9 mouse cellular contexts compared by ENCODE assay signal in the genomic region with DNA sequence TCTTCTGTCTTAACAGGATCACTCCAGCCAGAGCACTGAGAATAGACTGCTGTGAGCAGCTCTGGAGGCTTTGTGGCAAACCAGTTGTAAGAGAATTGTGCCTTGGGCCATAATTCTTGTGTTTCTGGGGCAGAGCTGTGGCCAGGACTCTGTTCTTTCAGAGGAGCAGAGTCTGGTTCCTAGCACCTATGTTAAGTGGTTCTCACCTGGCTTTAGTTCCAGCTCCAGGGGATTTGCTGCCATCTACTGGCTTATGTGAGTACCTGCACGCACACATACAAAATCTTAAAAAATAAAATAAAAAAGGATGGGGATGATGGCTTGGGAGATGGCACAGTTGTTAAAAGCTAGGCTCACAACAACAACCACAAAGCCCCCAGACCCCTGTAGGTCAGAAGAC. TPM values are rescaled to one million over a fixed set of nuclear protein-coding genes. Genes with fewer than 3 reads are reported as not detected.
DNase-seq lines count a peak whose midpoint lies in the region; ATAC-seq and TF ChIP-seq lines count a peak whose summit lies in the region.
"Had no signal": no experiment of that assay in that cellular context is flagged by ENCODE, and none has a peak within 500 bp of the region (broad histone marks: within the 10 kb centered on the region; RNA-seq: fewer than 3 reads in every experiment).

No protein-coding gene starts in this region.

- no peaks in the 10 kb centered on the region for H3K4me1 ChIP-seq in forebrain, postnatal 0 days (ENCODE audit: insufficient read depth)
- no peaks in the 10 kb centered on the region for H3K4me1 ChIP-seq in forebrain, embryonic 11.5 days (replicated peaks; ENCODE audit: control insufficient read depth, insufficient read depth, low read length)
- no peaks in the 10 kb centered on the region for H3K4me1 ChIP-seq in thymus, adult 2 months (replicated peaks; ENCODE audit: control insufficient read depth, insufficient read depth, low read length)
- H3K4me1 ChIP-seq in embryonic facial prominence, embryonic 10.5 days: 0 out of 2 replicates have a peak, but pooled peaks cover 7% of the 10 kb centered on the region
- no peaks in the 10 kb centered on the region for H3K4me1 ChIP-seq in stomach, postnatal 0 days (replicated peaks; ENCODE audit: control insufficient read depth, insufficient read depth)

- no peak for ATAC-seq in forebrain, postnatal 0 days
- ATAC-seq in forebrain, embryonic 11.5 days (replicated peaks; ENCODE audit: low FRiP score): no peak
- ATAC-seq in stomach, postnatal 0 days (ENCODE audit: low FRiP score, low TSS enrichment): no peak

- DNase-seq in forebrain, postnatal 0 days: no peak
- DNase-seq in forebrain, embryonic 11.5 days (ENCODE audit: low spot score): no peak
- DNase-seq in thymus, adult 2 months: peak; percentile 18
- DNase-seq in thymus, adult 18-20 months: no peak
- DNase-seq in embryonic facial prominence, embryonic 10.5 days (ENCODE audit: low spot score): peak; percentile 10
- DNase-seq in stomach, postnatal 0 days (ENCODE audit: low spot score): no peak
- DNase-seq in heart, adult 8-10 months (ENCODE audit: low spot score): no peak
- no peak for DNase-seq in cerebellum, adult 9-11 months

- H3K4me2 ChIP-seq in forebrain, postnatal 0 days (ENCODE audit: low read depth): no peak overlapping the region
- no peak overlapping the region for H3K4me2 ChIP-seq in forebrain, embryonic 11.5 days (ENCODE audit: low read depth, low read length, severe bottlenecking)
- no peak overlapping the region for H3K4me2 ChIP-seq in stomach, postnatal 0 days (replicated peaks; ENCODE audit: low read depth)
- H3K4me2 ChIP-seq: heart, embryonic 15.5 days had no signal

- H3K9ac ChIP-seq in forebrain, postnatal 0 days: no peak overlapping the region
- H3K9ac ChIP-seq in forebrain, embryonic 11.5 days (ENCODE audit: low read length): no peak overlapping the region
- H3K9ac ChIP-seq in stomach, postnatal 0 days (ENCODE audit: low read length): no peak overlapping the region
- H3K9ac ChIP-seq: heart, embryonic 15.5 days had no signal

- TF ChIP-seq CTCF in forebrain, postnatal 0 days (IDR thresholded peaks at IDR 0.05; ENCODE audit: low read depth): peak; percentile 43
- TF ChIP-seq CTCF in thymus, adult 2 months (IDR thresholded peaks at IDR 0.05; ENCODE audit: borderline replicate concordance, control insufficient read depth, extremely low read depth, insufficient read depth, low read length, poor library complexity): no peak
- TF ChIP-seq CTCF in stomach, postnatal 0 days (IDR thresholded peaks at IDR 0.05; ENCODE audit: low read depth): peak; percentile 68

- no peaks in the 10 kb centered on the region for H3K27me3 ChIP-seq in forebrain, postnatal 0 days (ENCODE audit: insufficient read depth, low read length)
- H3K27me3 ChIP-seq in forebrain, embryonic 11.5 days (ENCODE audit: control insufficient read depth, insufficient read depth, low read length): no peaks in the 10 kb centered on the region
- no peaks in the 10 kb centered on the region for H3K27me3 ChIP-seq in thymus, adult 2 months (ENCODE audit: control insufficient read depth, insufficient read depth, low read length)
- H3K27me3 ChIP-seq in embryonic facial prominence, embryonic 10.5 days (replicated peaks; ENCODE audit: low read depth, poor library complexity, severe bottlenecking): no peaks in the 10 kb centered on the region
- no peaks in the 10 kb centered on the region for H3K27me3 ChIP-seq in stomach, postnatal 0 days (ENCODE audit: control insufficient read depth, insufficient read depth, low read length)
- H3K27me3 ChIP-seq: heart, embryonic 15.5 days had no signal

- H3K4me3 ChIP-seq in forebrain, postnatal 0 days (ENCODE audit: low read depth, low read length): no peak overlapping the region
- no peak overlapping the region for H3K4me3 ChIP-seq in forebrain, embryonic 11.5 days (ENCODE audit: low read depth, low read length)
- no peak overlapping the region for H3K4me3 ChIP-seq in thymus, adult 2 months (ENCODE audit: control insufficient read depth, insufficient read depth, low read length)
- no peak overlapping the region for H3K4me3 ChIP-seq in embryonic facial prominence, embryonic 10.5 days
- H3K4me3 ChIP-seq in stomach, postnatal 0 days (ENCODE audit: low read depth, low read length): no peak overlapping the region
- H3K4me3 ChIP-seq: heart, embryonic 15.5 days had no signal

- no peak for TF ChIP-seq EP300 in stomach, postnatal 0 days (optimal IDR thresholded peaks at IDR 0.05)

- H3K27ac ChIP-seq in forebrain, postnatal 0 days (ENCODE audit: low read depth, low read length): no peak overlapping the region
- H3K27ac ChIP-seq in forebrain, embryonic 11.5 days (ENCODE audit: low read depth, low read length): no peak overlapping the region
- H3K27ac ChIP-seq in thymus, adult 2 months (ENCODE audit: control insufficient read depth, insufficient read depth, low read length): no peak overlapping the region
- no peak overlapping the region for H3K27ac ChIP-seq in embryonic facial prominence, embryonic 10.5 days (replicated peaks)
- no peak overlapping the region for H3K27ac ChIP-seq in stomach, postnatal 0 days (replicated peaks)
- H3K27ac ChIP-seq: heart, embryonic 15.5 days had no signal

- WGBS in forebrain, postnatal 0 days: 44% methylated on average over 1 of the region's 1 CpGs
- WGBS in forebrain, embryonic 11.5 days: 50% methylated on average over 1 of the region's 1 CpGs
- WGBS in thymus, adult 2 months: 60% methylated on average over 1 of the region's 1 CpGs
- WGBS in embryonic facial prominence, embryonic 10.5 days: 40% methylated on average over 1 of the region's 1 CpGs
- WGBS in stomach, postnatal 0 days: 55% methylated on average over 1 of the region's 1 CpGs

- no peak for TF ChIP-seq POLR2A in thymus, adult 2 months (IDR thresholded peaks at IDR 0.05; ENCODE audit: control insufficient read depth, extremely low read depth, insufficient read depth, low read length, poor library complexity)

- no peaks in the 10 kb centered on the region for H3K9me3 ChIP-seq in forebrain, postnatal 0 days (ENCODE audit: low read length)
- H3K9me3 ChIP-seq in forebrain, embryonic 11.5 days (ENCODE audit: control insufficient read depth, low read length): no peaks in the 10 kb centered on the region
- H3K9me3 ChIP-seq in embryonic facial prominence, embryonic 10.5 days: peaks cover 4% of the 10 kb centered on the region; the same call in 1 of the 2 replicates
- H3K9me3 ChIP-seq in stomach, postnatal 0 days (ENCODE audit: control insufficient read depth, low read length): no peaks in the 10 kb centered on the region
- H3K9me3 ChIP-seq: heart, embryonic 15.5 days had no signal

- no peaks in the 10 kb centered on the region for H3K36me3 ChIP-seq in forebrain, postnatal 0 days (ENCODE audit: insufficient read depth)
- H3K36me3 ChIP-seq in forebrain, embryonic 11.5 days (ENCODE audit: control insufficient read depth, insufficient read depth, low read length): no peaks in the 10 kb centered on the region
- H3K36me3 ChIP-seq in thymus, adult 2 months (ENCODE audit: control insufficient read depth, insufficient read depth, low read length): no peaks in the 10 kb centered on the region
- peaks cover 6% of the 10 kb centered on the region for H3K36me3 ChIP-seq in embryonic facial prominence, embryonic 10.5 days (replicated peaks)
- H3K36me3 ChIP-seq in stomach, postnatal 0 days (ENCODE audit: control insufficient read depth, insufficient read depth, low read length): no peaks in the 10 kb centered on the region
- H3K36me3 ChIP-seq: heart, embryonic 15.5 days had no signal

RNA-seq across cellular contexts. Expression of a gene that starts 27.1 kb away (rescaled TPM):
- 42.9 and 52.6 TPM in 2 replicates for total RNA-seq in forebrain, postnatal 0 days (2014; rRNA removed)
- 11.0 and 17.2 TPM in 2 replicates for polyA plus RNA-seq in forebrain, postnatal 0 days (2015; fragmentation: Nextera tagmentation; extraction: Ambion mirVana)
- 49.6 and 50.6 TPM in 2 replicates for polyA plus RNA-seq in forebrain, embryonic 11.5 days (2014; fragmentation: Nextera tagmentation; extraction: Ambion mirVana)
- polyA plus RNA-seq in thymus, adult 2 months (2012; rRNA removed): 58.4 and 66.1 TPM in 2 replicates
- polyA plus RNA-seq in embryonic facial prominence, embryonic 10.5 days (2016; fragmentation: Nextera tagmentation; extraction: Ambion mirVana): 33.8 and 34.9 TPM in 2 replicates
- polyA plus RNA-seq in stomach, postnatal 0 days (2015; fragmentation: Nextera tagmentation; extraction: Ambion mirVana): 11.8 and 13.8 TPM in 2 replicates
- 10 to 100 TPM; 24.8 to 30.3 (median 28.6) TPM for total RNA-seq in heart, adult 8-10 months (2022)

RNA-seq across cellular contexts. Expression of a gene that starts 30.1 kb away (rescaled TPM):
- total RNA-seq in forebrain, postnatal 0 days (2014; rRNA removed): 42.2 and 49.0 TPM in 2 replicates
- 25.5 and 35.6 TPM in 2 replicates for polyA plus RNA-seq in forebrain, postnatal 0 days (2015; fragmentation: Nextera tagmentation; extraction: Ambion mirVana)
- 75.0 and 76.8 TPM in 2 replicates for polyA plus RNA-seq in forebrain, embryonic 11.5 days (2014; fragmentation: Nextera tagmentation; extraction: Ambion mirVana)
- polyA plus RNA-seq in thymus, adult 2 months (2012; rRNA removed): 11.7 and 12.8 TPM in 2 replicates
- polyA plus RNA-seq in embryonic facial prominence, embryonic 10.5 days (2016; fragmentation: Nextera tagmentation; extraction: Ambion mirVana): 70.7 and 73.3 TPM in 2 replicates
- 17.5 and 18.7 TPM in 2 replicates for polyA plus RNA-seq in stomach, postnatal 0 days (2015; fragmentation: Nextera tagmentation; extraction: Ambion mirVana)
- 10 to 100 TPM; 19.0 to 20.7 (median 19.9) TPM for total RNA-seq in heart, adult 8-10 months (2022)

Comparison
In these comparisons a context has a peak if more than half of its experiments do, and no peak if none do; other contexts are left out.
1. DNase-seq: peak in thymus, adult 2 months (single experiment) and embryonic facial prominence, embryonic 10.5 days (single experiment); none in forebrain, postnatal 0 days (single experiment), forebrain, embryonic 11.5 days (single experiment), thymus, adult 18-20 months (0 of 2), stomach, postnatal 0 days (single experiment), heart, adult 8-10 months (single experiment) and cerebellum, adult 9-11 months (single experiment).